9 mouse cellular contexts compared by ENCODE assay signal in the genomic region with DNA sequence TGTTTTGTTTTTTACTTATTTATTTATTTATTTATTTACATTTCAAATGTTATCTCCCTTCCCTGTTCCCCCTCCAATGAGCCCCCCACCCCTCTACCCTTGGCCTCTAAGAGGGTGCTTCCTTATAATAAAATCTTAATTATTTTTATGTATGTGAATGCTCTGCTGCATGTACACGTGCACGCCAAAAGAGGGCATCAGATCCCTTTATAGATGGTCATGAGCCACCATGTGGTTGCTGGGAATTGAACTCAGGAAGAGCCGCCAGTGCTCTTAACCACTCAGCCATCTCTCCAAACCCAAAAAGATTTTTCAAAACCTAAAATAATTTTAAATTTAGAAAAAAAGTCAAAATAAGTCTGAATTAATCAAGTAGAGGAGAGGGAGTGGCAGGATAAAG. TPM values are rescaled to one million over a fixed set of nuclear protein-coding genes. Genes with fewer than 3 reads are reported as not detected.
A peak's percentile ranks its signal among the peaks of the same experiment; 100 is the strongest.
DNase-seq lines count a peak whose midpoint lies in the region; ATAC-seq and TF ChIP-seq lines count a peak whose summit lies in the region.
"Had no signal": no experiment of that assay in that cellular context is flagged by ENCODE, and none has a peak within 500 bp of the region (broad histone marks: within the 10 kb centered on the region; RNA-seq: fewer than 3 reads in every experiment).

No protein-coding gene starts in this region.

- DNase-seq in kidney, adult 2 months = peak; percentile 37
- peak; percentile 32 for DNase-seq in CH12.LX (ENCODE audit: extremely low read depth)
- peak; percentile 68 for DNase-seq in lung, postnatal 36 days
- DNase-seq in layer of hippocampus, adult 18-20 months (ENCODE audit: low spot score in 2 of 2) = no peak
- DNase-seq in hindbrain, embryonic 10.5 days (ENCODE audit: low spot score) = no peak
- no peak for DNase-seq in cerebellum, adult 9-10 months

- no peak overlapping the region for H3K4me3 ChIP-seq in kidney, adult 2 months (ENCODE audit: insufficient read depth, low read depth, low read length)
- no peak overlapping the region for H3K4me3 ChIP-seq in kidney, embryonic 16.5 days (ENCODE audit: low read length)
- no peak overlapping the region for H3K4me3 ChIP-seq in CH12.LX (replicated peaks in 1 of 3; ENCODE audit: low read depth in 2 of 3, low read length in 2 of 3, poor library complexity in 1 of 3)
- no peak overlapping the region for H3K4me3 ChIP-seq in bone marrow macrophage, adult 2 months (ENCODE audit: insufficient read depth, low read length)
- no peak overlapping the region for H3K4me3 ChIP-seq in hindbrain, embryonic 10.5 days
- H3K4me3 ChIP-seq: limb, embryonic 15.5 days had no signal

- dilution Hi-C loops in CH12.LX (cut with MboI; ENCODE audit: extremely low pct_ligation_motif_present, extremely low pct_unique_long_range_greater_than_20kb, low sequenced_read_pairs) = no loop called here

- no peak overlapping the region for H3K9ac ChIP-seq in kidney, embryonic 16.5 days (replicated peaks; ENCODE audit: low read length)
- no peak overlapping the region for H3K9ac ChIP-seq in CH12.LX (ENCODE audit: insufficient read depth, low read depth)
- H3K9ac ChIP-seq: limb, embryonic 15.5 days had no signal

- TF ChIP-seq RAD21 in CH12.LX (IDR thresholded peaks at IDR 0.05; ENCODE audit: low read depth, low read length) = peak; percentile 72

- no peak for TF ChIP-seq POLR2A in kidney, adult 2 months (IDR thresholded peaks at IDR 0.05; ENCODE audit: low read depth, low read length)
- no peak for TF ChIP-seq POLR2A in CH12.LX (IDR thresholded peaks at IDR 0.05; ENCODE audit: low read depth, low read length)
- TF ChIP-seq POLR2A in bone marrow macrophage, adult 2 months (IDR thresholded peaks at IDR 0.05; ENCODE audit: borderline replicate concordance, low read depth, low read length) = no peak

- no peak for TF ChIP-seq EP300 in CH12.LX (IDR thresholded peaks at IDR 0.05; ENCODE audit: low read length)

- H3K9me3 ChIP-seq in kidney, embryonic 16.5 days (ENCODE audit: low read length) = no peaks in the 10 kb centered on the region
- H3K9me3 ChIP-seq in CH12.LX (replicated peaks; ENCODE audit: low read length) = no peaks in the 10 kb centered on the region
- H3K9me3 ChIP-seq in hindbrain, embryonic 10.5 days = no peaks in the 10 kb centered on the region
- H3K9me3 ChIP-seq: limb, embryonic 15.5 days had no signal

- ATAC-seq in kidney, embryonic 16.5 days (ENCODE audit: low FRiP score, low TSS enrichment) = no peak

- no peaks in the 10 kb centered on the region for H3K36me3 ChIP-seq in kidney, adult 2 months (ENCODE audit: control insufficient read depth, insufficient read depth, low read length)
- no peaks in the 10 kb centered on the region for H3K36me3 ChIP-seq in kidney, embryonic 16.5 days (ENCODE audit: insufficient read depth, low read length)
- no peaks in the 10 kb centered on the region for H3K36me3 ChIP-seq in CH12.LX (replicated peaks in 1 of 2; ENCODE audit: control insufficient read depth in 1 of 2, insufficient read depth in 1 of 2, low read length in 1 of 2)
- no peaks in the 10 kb centered on the region for H3K36me3 ChIP-seq in hindbrain, embryonic 10.5 days
- H3K36me3 ChIP-seq: limb, embryonic 15.5 days had no signal

- no peaks in the 10 kb centered on the region for H3K27me3 ChIP-seq in kidney, adult 2 months (replicated peaks; ENCODE audit: control insufficient read depth, insufficient read depth, low read length)
- H3K27me3 ChIP-seq in kidney, embryonic 16.5 days (ENCODE audit: insufficient read depth, low read length) = no peaks in the 10 kb centered on the region
- no peaks in the 10 kb centered on the region for H3K27me3 ChIP-seq in CH12.LX (replicated peaks)
- no peaks in the 10 kb centered on the region for H3K27me3 ChIP-seq in hindbrain, embryonic 10.5 days (ENCODE audit: insufficient read depth, poor library complexity, severe bottlenecking)
- H3K27me3 ChIP-seq: limb, embryonic 15.5 days had no signal

- no peak overlapping the region for H3K27ac ChIP-seq in kidney, adult 2 months (ENCODE audit: insufficient read depth, low read depth, low read length)
- no peak overlapping the region for H3K27ac ChIP-seq in kidney, embryonic 16.5 days (ENCODE audit: low read length)
- H3K27ac ChIP-seq in CH12.LX (ENCODE audit: insufficient read depth, low read depth) = no peak overlapping the region
- H3K27ac ChIP-seq in bone marrow macrophage, adult 2 months (ENCODE audit: insufficient read depth, low read depth, low read length) = no peak overlapping the region
- no peak overlapping the region for H3K27ac ChIP-seq in hindbrain, embryonic 10.5 days
- H3K27ac ChIP-seq: limb, embryonic 15.5 days had no signal

- H3K4me2 ChIP-seq in kidney, embryonic 16.5 days (replicated peaks; ENCODE audit: low read depth, low read length) = no peak overlapping the region
- no peak overlapping the region for H3K4me2 ChIP-seq in CH12.LX (ENCODE audit: insufficient read depth, low read depth, poor library complexity, severe bottlenecking)
- H3K4me2 ChIP-seq: limb, embryonic 15.5 days had no signal

- peak; percentile 58 for TF ChIP-seq CTCF in kidney, adult 2 months (conservative IDR thresholded peaks at IDR 0.05; ENCODE audit: insufficient read depth, insufficient read length, low read depth, low read length)
- peak in 1 of 2 experiments; percentile 82; a peak in 2 of 4 replicates for TF ChIP-seq CTCF in CH12.LX (conservative IDR thresholded peaks at IDR 0.05 in 1 of 2, IDR thresholded peaks at IDR 0.05 in 1 of 2; ENCODE audit: low read depth in 2 of 2, low read length in 2 of 2)
- peak; percentile 38; the same call in 1 of the 2 replicates for TF ChIP-seq CTCF in bone marrow macrophage, adult 2 months (IDR thresholded peaks at IDR 0.05; ENCODE audit: low read depth, low read length)

- in situ Hi-C loops in CH12.LX (cut with MboI; ENCODE audit: low pct_ligation_motif_present, low pct_unique_long_range_greater_than_20kb, low sequenced_read_pairs) = loop anchor here (10.0 kb wide), 1 partner anchor 65 kb away; no protein-coding TSS in a partner anchor

- 54% methylated on average over 3 of the region's 3 CpGs for WGBS in kidney, adult 2 months
- WGBS in kidney, embryonic 16.5 days = 50% methylated on average over 3 of the region's 3 CpGs
- WGBS in hindbrain, embryonic 10.5 days = 30% methylated on average over 3 of the region's 3 CpGs

- no peaks in the 10 kb centered on the region; the same call in 1 of the 2 replicates for H3K79me2 ChIP-seq in CH12.LX (replicated peaks; ENCODE audit: control insufficient read depth, extremely low read depth, insufficient read depth, poor library complexity, severe bottlenecking)

- no peaks in the 10 kb centered on the region for H3K4me1 ChIP-seq in kidney, adult 2 months (ENCODE audit: control insufficient read depth, insufficient read depth, low read length)
- H3K4me1 ChIP-seq in kidney, embryonic 16.5 days (ENCODE audit: insufficient read depth, low read length) = no peaks in the 10 kb centered on the region
- peaks cover 0 to 10% of the 10 kb centered on the region in 2 experiments; a peak in 2 of 4 replicates for H3K4me1 ChIP-seq in CH12.LX (ENCODE audit: control insufficient read depth in 1 of 2, insufficient read depth in 2 of 2)
- H3K4me1 ChIP-seq in bone marrow macrophage, adult 2 months (ENCODE audit: control insufficient read depth, insufficient read depth, low read length) = peaks cover 4% of the 10 kb centered on the region; the same call in 1 of the 2 replicates
- no peaks in the 10 kb centered on the region for H3K4me1 ChIP-seq in hindbrain, embryonic 10.5 days (replicated peaks)
- H3K4me1 ChIP-seq: limb, embryonic 15.5 days had no signal

TF ChIP-seq in CH12.LX, 34 proteins besides CTCF, POLR2A, EP300 and RAD21:
- TF ChIP-seq ELF1 (IDR thresholded peaks at IDR 0.05; ENCODE audit: low read depth, low read length) (0 out of 2 replicates have a peak, but pooled peaks have one; percentile 13), IRF4 (IDR thresholded peaks at IDR 0.05; ENCODE audit: low read depth, low read length) (no peak), KAT2A (IDR thresholded peaks at IDR 0.05; ENCODE audit: insufficient replicate concordance, low read length) (no peak), MAZ (IDR thresholded peaks at IDR 0.05; ENCODE audit: low read depth, low read length) (no peak), CHD2 (IDR thresholded peaks at IDR 0.05; ENCODE audit: low read length) (no peak), USF1 (IDR thresholded peaks at IDR 0.05; ENCODE audit: low read depth, low read length) (no peak), CHD1 (IDR thresholded peaks at IDR 0.05; ENCODE audit: low read depth, low read length) (no peak), RCOR1 (conservative IDR thresholded peaks at IDR 0.05; ENCODE audit: low read depth, low read length) (no peak), ZKSCAN1 (IDR thresholded peaks at IDR 0.05; ENCODE audit: borderline replicate concordance, low read depth, low read length) (no peak), JUND (conservative IDR thresholded peaks at IDR 0.05; ENCODE audit: low read depth, low read length) (no peak), MYC (IDR thresholded peaks at IDR 0.05; ENCODE audit: low read depth, low read length) (peak; percentile 89), ETS1 (conservative IDR thresholded peaks at IDR 0.05; ENCODE audit: low read depth, low read length) (no peak), HCFC1 (IDR thresholded peaks at IDR 0.05; ENCODE audit: low read depth, low read length) (no peak), ZC3H11A (IDR thresholded peaks at IDR 0.05; ENCODE audit: low read depth, low read length) (no peak), JUN (IDR thresholded peaks at IDR 0.05; ENCODE audit: insufficient read depth, low read depth, low read length) (no peak), POLR2AphosphoS2 (IDR thresholded peaks at IDR 0.05; ENCODE audit: low read depth, low read length) (no peak), MAFK (IDR thresholded peaks at IDR 0.05; ENCODE audit: insufficient replicate concordance, low read length) (no peak), SMC3 (IDR thresholded peaks at IDR 0.05; ENCODE audit: low read depth, low read length) (peak; percentile 63), NELFE (IDR thresholded peaks at IDR 0.05; ENCODE audit: low read depth, low read length) (no peak), TBP (conservative IDR thresholded peaks at IDR 0.05; ENCODE audit: low read depth, low read length) (no peak), MAX (IDR thresholded peaks at IDR 0.05; ENCODE audit: low read length) (peak; percentile 85)

RNA-seq across cellular contexts. Expression of gene Acer3, which starts 31.4 kb away (rescaled TPM):
- polyA plus RNA-seq in kidney, adult 2 months (2012; rRNA removed) = 8.1 and 11.9 TPM in 2 replicates
- polyA plus RNA-seq in kidney, embryonic 16.5 days (2015; fragmentation: Nextera tagmentation; extraction: Ambion mirVana) = 27.4 and 32.3 TPM in 2 replicates
- total RNA-seq in CH12.LX (2012; rRNA removed) (14.4 TPM in 2 replicates), CH12.LX (2014; rRNA removed) (16.6 and 16.8 TPM in 2 replicates)
- 10.7 and 11.5 TPM in 2 replicates for polyA plus RNA-seq in CH12.LX (2012; ENCODE audit: insufficient read length, low read depth)
- 69.6 and 73.6 TPM in 2 replicates for polyA plus RNA-seq in bone marrow macrophage, adult 2 months (2012; ENCODE audit: insufficient read depth, insufficient read length, missing spikeins)
- total RNA-seq in layer of hippocampus, adult 18-20 months (2021) = 10 to 100 TPM; 18.1 to 24.9 TPM
- 18.5 and 22.2 TPM in 2 replicates for polyA plus RNA-seq in hindbrain, embryonic 10.5 days (2016; fragmentation: Nextera tagmentation; extraction: Ambion mirVana)

Comparison
In these comparisons a context has a peak if more than half of its experiments do, and no peak if none do; other contexts are left out.
1. DNase-seq: peak in kidney, adult 2 months (single experiment), CH12.LX (single experiment) and lung, postnatal 36 days (single experiment); none in layer of hippocampus, adult 18-20 months (0 of 2), hindbrain, embryonic 10.5 days (single experiment) and cerebellum, adult 9-10 months (single experiment).